Mouse (Mus musculus) left cerebral cortex, adult 8-10 months (tissue): ENCODE results near the gene Olfr429. TPM values are rescaled to one million over a fixed set of nuclear protein-coding genes. Genes with fewer than 3 reads are reported as not detected.

Experiments
- total RNA-seq, 4 experiments: library from RNA; stranded (reverse); gene quantifications; 2 replicates each; pipeline ENCODE4 v1.2.4; 2022

Gene Olfr429
- total RNA-seq, 4 experiments from 2014 or later: not detected

Other genes with a start within 250 kb of the Olfr429 start
- under 1 TPM in 2 of 4 experiments, not detected in 2; 0.26 to 0.55 TPM for gene Ifi211, start 171.3 kb upstream of the Olfr429 start, total RNA-seq
- gene Mndal, start 141.8 kb upstream of the Olfr429 start, total RNA-seq: 1 to 10 TPM; 1.1 to 1.6 (median 1.3) TPM
- gene Ifi203, start 141.7 kb upstream of the Olfr429 start, total RNA-seq: under 1 TPM; 0.65 to 0.87 (median 0.69) TPM
- not detected for gene Ifi202b, start 101.6 kb upstream of the Olfr429 start, total RNA-seq
- gene Ifi205, start 52.5 kb upstream of the Olfr429 start, total RNA-seq: not detected
- gene Olfr433, start 43.6 kb upstream of the Olfr429 start, total RNA-seq: not detected
- gene Olfr432, start 35.1 kb upstream of the Olfr429 start, total RNA-seq: not detected
- not detected for gene Olfr430, start 17.7 kb upstream of the Olfr429 start, total RNA-seq
- not detected for gene Olfr427, start 12.6 kb downstream of the Olfr429 start, total RNA-seq
- gene Olfr231, start 36.8 kb downstream of the Olfr429 start, total RNA-seq: not detected
- not detected for gene Olfr424, start 47.2 kb downstream of the Olfr429 start, total RNA-seq
- gene Olfr420, start 71.3 kb downstream of the Olfr429 start, total RNA-seq: not detected
- gene Spta1, start 88.4 kb downstream of the Olfr429 start, total RNA-seq: under 1 TPM in 2 of 4 experiments, not detected in 2; 0.05 to 0.06 TPM
- not detected for gene Olfr419, start 167.7 kb downstream of the Olfr429 start, total RNA-seq
- not detected for gene Mptx1, start 246.2 kb downstream of the Olfr429 start, total RNA-seq